Mouse (Mus musculus): Measurements from ENCODE around the gene Depdc1b. TPM values are rescaled to one million over a fixed set of nuclear protein-coding genes. Genes with fewer than 3 reads are reported as not detected.
A peak's percentile ranks its signal among the peaks of the same experiment; 100 is the strongest.

Depdc1b gene
- total RNA-seq, 2 experiments from 2014 or later: 0.48 to 0.89 TPM

- TF ChIP-seq CTCF (IDR thresholded peaks at IDR 0.05): no peak
- intact Hi-C loops (cut with DNase I): no loop called here
- Histone ChIP-seq H3K27ac (no peak overlapping the region), H3K4me3 (no peak overlapping the region)
- DNase-seq (ENCODE audit: extremely low spot score in 1 of 2, low spot score in 2 of 2): no peak
Observed at GRCm38 (mm10) chr13:108426322-108426721, 110.2 kb downstream of the Depdc1b start.

- no peak for TF ChIP-seq CTCF (IDR thresholded peaks at IDR 0.05)
- no peak overlapping the region for H3K27ac ChIP-seq
- no peak overlapping the region for H3K4me3 ChIP-seq
- DNase-seq (ENCODE audit: extremely low spot score in 1 of 2, low spot score in 2 of 2): no peak
- intact Hi-C loops (cut with DNase I): no loop called here
Observed at GRCm38 (mm10) chr13:108428809-108429208, 112.7 kb downstream of the Depdc1b start.

GRCm38 (mm10) chr13:108429623-108430022 is 113.5 kb downstream of the Depdc1b start:
- DNase-seq (ENCODE audit: extremely low spot score in 1 of 2, low spot score in 2 of 2): no peak
- Histone ChIP-seq H3K27ac (no peak overlapping the region), H3K4me3 (no peak overlapping the region)
- no peak for TF ChIP-seq CTCF (IDR thresholded peaks at IDR 0.05)
- intact Hi-C loops (cut with DNase I): no loop called here

GRCm38 (mm10) chr13:108431776-108432175 is 115.6 kb downstream of the Depdc1b start:
- intact Hi-C loops (cut with DNase I): no loop called here
- TF ChIP-seq CTCF (IDR thresholded peaks at IDR 0.05): no peak
- DNase-seq (ENCODE audit: extremely low spot score in 1 of 2, low spot score in 2 of 2): no peak

GRCm38 (mm10) chr13:108435687-108436086 is 119.6 kb downstream of the Depdc1b start:
- no peak for DNase-seq (ENCODE audit: extremely low spot score in 1 of 2, low spot score in 2 of 2)
- Histone ChIP-seq H3K4me3 (no peak overlapping the region), H3K27ac (no peak overlapping the region)
- TF ChIP-seq CTCF (IDR thresholded peaks at IDR 0.05): no peak
- intact Hi-C loops (cut with DNase I): no loop called here

More at GRCm38 (mm10) chr13:108431776-108432175, 115.6 kb downstream of the Depdc1b start:
- H3K27ac ChIP-seq: no peak overlapping the region
- H3K4me3 ChIP-seq: no peak overlapping the region

GRCm38 (mm10) chr13:108437424-108437823 is 121.3 kb downstream of the Depdc1b start:
- DNase-seq (ENCODE audit: extremely low spot score in 1 of 2, low spot score in 2 of 2): no peak
- intact Hi-C loops (cut with DNase I): no loop called here

GRCm38 (mm10) chr13:108439012-108439411 is 122.9 kb downstream of the Depdc1b start:
- Histone ChIP-seq H3K27ac (no peak overlapping the region), H3K4me3 (no peak overlapping the region)
- DNase-seq (ENCODE audit: extremely low spot score in 1 of 2, low spot score in 2 of 2): no peak
- intact Hi-C loops (cut with DNase I): no loop called here
- TF ChIP-seq CTCF (IDR thresholded peaks at IDR 0.05): no peak

More at GRCm38 (mm10) chr13:108437424-108437823, 121.3 kb downstream of the Depdc1b start:
- Histone ChIP-seq H3K4me3 (no peak overlapping the region), H3K27ac (no peak overlapping the region)
- TF ChIP-seq CTCF (IDR thresholded peaks at IDR 0.05): no peak

GRCm38 (mm10) chr13:108448348-108448931 is 132.3 kb downstream of the Depdc1b start:
- DNase-seq (ENCODE audit: extremely low spot score in 1 of 2, low spot score in 2 of 2): no peak

GRCm38 (mm10) chr13:108449116-108450097 is 133.3 kb downstream of the Depdc1b start, which contains the start of gene Pde4d:
TSS of gene Pde4d (plus strand) at chr13:108449948.
- peak within 1 kb of the TSS; percentile 9; the same call in 1 of the 2 replicates for H3K4me3 ChIP-seq
- DNase-seq (ENCODE audit: extremely low spot score in 1 of 2, low spot score in 2 of 2): peak; percentile 16 to 22
- intact Hi-C loops (cut with DNase I): no loop called here
- H3K27ac ChIP-seq: peak within 1 kb of the TSS; percentile 34
- no peak for TF ChIP-seq CTCF (IDR thresholded peaks at IDR 0.05)

More at GRCm38 (mm10) chr13:108448348-108448931, 132.3 kb downstream of the Depdc1b start:
- intact Hi-C loops (cut with DNase I): no loop called here
- no peak for TF ChIP-seq CTCF (IDR thresholded peaks at IDR 0.05)
- Histone ChIP-seq H3K4me3 (no peak overlapping the region), H3K27ac (peak overlapping the region; percentile 44; the same call in 1 of the 2 replicates)

GRCm38 (mm10) chr13:108451122-108451521 is 135.0 kb downstream of the Depdc1b start:
- no peak overlapping the region for H3K27ac ChIP-seq
- TF ChIP-seq CTCF (IDR thresholded peaks at IDR 0.05): no peak
- DNase-seq (ENCODE audit: extremely low spot score in 1 of 2, low spot score in 2 of 2): no peak
- intact Hi-C loops (cut with DNase I): no loop called here
- no peak overlapping the region for H3K4me3 ChIP-seq

- intact Hi-C loops (cut with DNase I): no loop called here
- Histone ChIP-seq H3K27ac (no peak overlapping the region), H3K4me3 (no peak overlapping the region)
- no peak for DNase-seq (ENCODE audit: extremely low spot score in 1 of 2, low spot score in 2 of 2)
- no peak for TF ChIP-seq CTCF (IDR thresholded peaks at IDR 0.05)
Observed at GRCm38 (mm10) chr13:108453064-108453919, 137.2 kb downstream of the Depdc1b start.

Other genes with a start within 250 kb of the Depdc1b start
- gene Ndufaf2, start 157.7 kb upstream of the Depdc1b start, total RNA-seq (2021): 10 to 100 TPM; 21.1 to 27.2 TPM
- gene Ercc8, start 157.6 kb upstream of the Depdc1b start, total RNA-seq (2021): 10 to 100 TPM; 17.5 to 19.9 TPM
- 1 to 10 TPM; 6.6 to 7.1 TPM for gene Elovl7, start 101.9 kb upstream of the Depdc1b start, total RNA-seq (2021)
- 100 to 1,000 TPM; 116 to 121 TPM for gene Pde4d, start 133.6 kb downstream of the Depdc1b start, total RNA-seq (2021)